Mouse (Mus musculus) kidney, embryonic 14.5 days (tissue): ENCODE measurements around the gene Uspl1. TPM values are rescaled to one million over a fixed set of nuclear protein-coding genes. Genes with fewer than 3 reads are reported as not detected.

Experiments used
- ATAC-seq: fragments of 200-750 bp; cut with Nextera tagmentation; 2 replicates; pipeline ENCODE4 v1.8.0; 2017; ENCODE audit warnings: moderate number of reproducible peaks, mild to moderate bottlenecking, moderate TSS enrichment, moderate library complexity; ENCODE audit not compliant: low FRiP score, low TSS enrichment
- H3K27ac ChIP-seq: fragments of 300-500 bp; sonication (generic); 2 replicates; pipeline ENCODE4 v1.5.1; 2014; ENCODE audit warnings: low read depth, mild to moderate bottlenecking, low read length, moderate library complexity, mixed read lengths
- H3K27me3 ChIP-seq: fragments of 300-500 bp; sonication (generic); 2 replicates; pipeline ENCODE4 v1.6.1; 2014; ENCODE audit warnings: mild to moderate bottlenecking, low read length; ENCODE audit not compliant: control insufficient read depth, insufficient read depth
- H3K36me3 ChIP-seq: fragments of 300-500 bp; sonication (generic); 2 replicates; pipeline ENCODE4 v1.6.1; 2014; ENCODE audit warnings: low read length, mixed read lengths; ENCODE audit not compliant: control insufficient read depth, insufficient read depth
- H3K4me1 ChIP-seq: fragments of 300-500 bp; sonication (generic); 2 replicates; pipeline ENCODE4 v1.6.1; 2014; ENCODE audit warnings: low read length, mixed read lengths; ENCODE audit not compliant: control insufficient read depth, insufficient read depth
- H3K4me2 ChIP-seq: fragments of 300-500 bp; sonication (generic); replicated peaks from 2 replicates; pipeline ENCODE4 v1.6.1; 2014; ENCODE audit warnings: low read depth, mild to moderate bottlenecking, low read length
- H3K4me3 ChIP-seq: fragments of 300-500 bp; sonication (generic); 2 replicates; pipeline ENCODE4 v1.5.1; 2014; ENCODE audit warnings: mild to moderate bottlenecking, low read length
- H3K9ac ChIP-seq: fragments of 300-500 bp; sonication (generic); 2 replicates; pipeline ENCODE4 v1.6.1; 2014; ENCODE audit warnings: low read depth, mild to moderate bottlenecking, low read length, moderate library complexity
- H3K9me3 ChIP-seq: fragments of 300-500 bp; sonication (generic); 2 replicates; pipeline ENCODE4 v1.6.1; 2016; ENCODE audit warnings: low read length; ENCODE audit not compliant: control insufficient read depth
- WGBS: fragments of 180-500 bp; shearing (Covaris S2); extraction: QIAGEN DNeasy Blood & Tissue Kit; methylation state at CpG from one replicate; pipeline ENCODE4 v1.1.7; 2014; 5-methylcytosine and 5-hydroxymethylcytosine counted together
- polyA plus RNA-seq: library from polyadenylated mRNA; unstranded; fragments of >200 nt; fragmentation: Nextera tagmentation; extraction: Ambion mirVana; gene quantifications from 2 replicates; pipeline ENCODE4 v1.2.1, GENCODE M21; 2014

The Uspl1 gene
- polyA plus RNA-seq, 1 experiment from 2014 or later: 53.9 TPM

DNA sequence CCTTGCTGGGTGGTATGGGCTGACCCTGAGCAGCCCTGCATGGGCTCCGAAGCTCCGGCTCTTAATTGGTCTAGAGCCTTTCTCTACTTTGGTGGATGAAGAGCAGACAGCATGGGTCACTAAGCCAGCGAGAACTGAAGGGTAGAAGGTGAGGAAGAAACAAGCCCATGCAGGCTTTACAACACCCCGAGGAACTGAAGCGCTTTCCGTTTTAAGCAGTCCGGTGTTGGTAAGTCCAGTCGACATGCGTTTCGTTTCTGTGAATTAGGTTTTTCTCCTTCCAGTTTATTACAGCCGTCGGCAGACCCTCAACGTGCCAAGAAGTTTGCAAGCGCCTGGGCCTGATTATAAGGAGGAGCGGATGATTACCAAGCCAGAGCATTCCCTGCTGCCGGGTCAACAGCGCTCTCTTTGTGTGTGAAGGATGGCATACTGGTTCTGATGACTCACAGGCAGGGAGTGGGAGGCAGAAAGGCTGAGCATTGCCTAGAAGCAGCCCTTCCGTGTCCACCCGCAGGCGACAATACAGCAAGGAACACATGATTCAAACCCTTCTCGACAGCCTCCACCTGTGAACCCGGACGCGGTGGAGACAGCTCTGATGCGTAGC lies 40.3 kb upstream of the Uspl1 start:
- WGBS: 61% methylated on average over 25 of the region's 25 CpGs
- Histone ChIP-seq H3K27me3 (no peaks in the 10 kb centered on the region), H3K27ac (no peak overlapping the region), H3K9ac (no peak overlapping the region), H3K36me3 (no peaks in the 10 kb centered on the region), H3K4me2 (0 out of 2 replicates have a peak overlapping the region, but pooled peaks have one; percentile 3), H3K4me3 (no peak overlapping the region), H3K4me1 (no peaks in the 10 kb centered on the region), H3K9me3 (no peaks in the 10 kb centered on the region)
- peak; percentile 46; the same call in 1 of the 2 replicates for ATAC-seq

DNA sequence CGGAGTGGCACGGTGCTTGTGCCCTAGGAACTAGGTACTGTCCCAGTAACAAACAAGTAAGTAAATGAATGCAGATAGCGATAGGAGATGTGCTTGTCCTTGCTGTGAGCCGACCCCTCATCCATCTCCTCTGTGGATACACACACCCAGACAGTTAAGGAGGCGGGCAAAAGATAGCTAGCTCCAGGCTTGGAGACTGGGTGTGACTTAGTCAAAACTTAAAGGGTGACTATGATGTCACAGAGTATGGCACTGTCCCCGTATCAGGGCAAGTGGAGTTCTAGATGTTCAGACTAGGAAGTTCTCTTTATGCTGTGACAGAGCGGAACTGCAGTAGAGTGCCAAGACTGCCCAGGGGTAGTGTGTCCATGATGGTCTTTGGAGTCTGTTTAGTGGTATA lies 37.5 kb upstream of the Uspl1 start:
- no peak overlapping the region for H3K4me3 ChIP-seq
- H3K27ac ChIP-seq: no peak overlapping the region
- no peaks in the 10 kb centered on the region for H3K4me1 ChIP-seq
- H3K4me2 ChIP-seq: no peak overlapping the region
- no peaks in the 10 kb centered on the region for H3K36me3 ChIP-seq
- ATAC-seq: no peak
- no peak overlapping the region for H3K9ac ChIP-seq
- 0 out of 2 replicates have a peak, but pooled peaks cover 6% of the 10 kb centered on the region for H3K9me3 ChIP-seq
- no peaks in the 10 kb centered on the region for H3K27me3 ChIP-seq
- 90% methylated on average over 7 of the region's 7 CpGs for WGBS

DNA sequence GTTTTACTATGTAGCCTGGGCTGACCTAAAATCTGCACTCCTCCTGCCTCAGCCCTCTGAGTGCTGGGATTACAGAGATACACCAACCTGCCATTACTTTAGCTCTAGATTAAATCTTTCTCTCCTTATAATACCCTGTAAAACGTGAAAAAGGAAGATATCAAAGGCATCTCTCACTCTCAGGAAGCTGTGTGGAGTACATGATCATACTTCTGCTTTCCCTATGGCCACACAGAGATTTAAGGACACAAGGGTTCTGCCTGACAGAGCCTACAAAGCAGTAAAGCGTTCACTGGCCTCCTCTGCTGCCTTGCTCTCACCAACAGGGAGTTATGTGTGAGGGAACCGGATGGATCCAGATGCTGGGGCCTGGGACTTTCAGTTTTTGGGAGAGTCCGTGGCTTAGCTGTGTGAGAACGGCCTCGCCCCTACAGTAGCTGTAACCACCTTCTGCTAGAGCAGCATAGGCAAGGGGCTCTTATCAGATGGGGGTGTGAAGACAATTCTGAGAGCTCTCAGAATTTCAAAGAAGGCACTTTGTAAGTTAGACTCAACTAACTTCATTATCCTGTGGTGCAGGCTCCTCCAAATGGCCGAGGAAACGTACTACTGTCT lies 36.7 kb upstream of the Uspl1 start:
- 77% methylated on average over 8 of the region's 8 CpGs for WGBS
- no peak overlapping the region for H3K4me3 ChIP-seq
- no peak overlapping the region for H3K27ac ChIP-seq
- ATAC-seq: no peak
- H3K9me3 ChIP-seq: 0 out of 2 replicates have a peak, but pooled peaks cover 6% of the 10 kb centered on the region
- no peaks in the 10 kb centered on the region for H3K27me3 ChIP-seq
- no peaks in the 10 kb centered on the region for H3K36me3 ChIP-seq
- no peak overlapping the region for H3K9ac ChIP-seq
- no peaks in the 10 kb centered on the region for H3K4me1 ChIP-seq
- no peak overlapping the region for H3K4me2 ChIP-seq

DNA sequence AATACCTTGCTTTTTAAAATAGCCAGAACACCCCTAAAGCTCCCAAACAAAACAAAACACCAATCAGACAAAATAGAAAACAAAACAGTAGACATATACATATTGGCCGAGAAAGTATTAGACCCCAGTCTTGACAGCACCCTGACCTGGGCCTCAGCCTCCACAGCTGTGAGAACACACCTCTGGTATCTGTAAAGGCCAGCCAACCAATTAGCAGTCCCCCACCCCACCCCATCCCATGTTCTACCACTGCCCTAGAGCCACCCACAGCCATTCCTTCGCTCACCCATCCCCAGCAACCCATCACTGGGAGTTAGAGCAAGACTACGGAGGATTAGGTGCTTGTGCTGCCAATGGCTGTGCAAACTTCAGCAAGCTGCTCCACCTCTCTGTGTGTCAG lies 33.3 kb upstream of the Uspl1 start:
- no peak overlapping the region for H3K27ac ChIP-seq
- no peak for ATAC-seq
- H3K36me3 ChIP-seq: no peaks in the 10 kb centered on the region
- WGBS: 91% methylated on average over 3 of the region's 3 CpGs
- no peak overlapping the region for H3K4me2 ChIP-seq
- no peaks in the 10 kb centered on the region for H3K27me3 ChIP-seq
- no peak overlapping the region for H3K4me3 ChIP-seq
- H3K9ac ChIP-seq: no peak overlapping the region
- no peaks in the 10 kb centered on the region for H3K4me1 ChIP-seq
- 0 out of 2 replicates have a peak, but pooled peaks cover 6% of the 10 kb centered on the region for H3K9me3 ChIP-seq

DNA sequence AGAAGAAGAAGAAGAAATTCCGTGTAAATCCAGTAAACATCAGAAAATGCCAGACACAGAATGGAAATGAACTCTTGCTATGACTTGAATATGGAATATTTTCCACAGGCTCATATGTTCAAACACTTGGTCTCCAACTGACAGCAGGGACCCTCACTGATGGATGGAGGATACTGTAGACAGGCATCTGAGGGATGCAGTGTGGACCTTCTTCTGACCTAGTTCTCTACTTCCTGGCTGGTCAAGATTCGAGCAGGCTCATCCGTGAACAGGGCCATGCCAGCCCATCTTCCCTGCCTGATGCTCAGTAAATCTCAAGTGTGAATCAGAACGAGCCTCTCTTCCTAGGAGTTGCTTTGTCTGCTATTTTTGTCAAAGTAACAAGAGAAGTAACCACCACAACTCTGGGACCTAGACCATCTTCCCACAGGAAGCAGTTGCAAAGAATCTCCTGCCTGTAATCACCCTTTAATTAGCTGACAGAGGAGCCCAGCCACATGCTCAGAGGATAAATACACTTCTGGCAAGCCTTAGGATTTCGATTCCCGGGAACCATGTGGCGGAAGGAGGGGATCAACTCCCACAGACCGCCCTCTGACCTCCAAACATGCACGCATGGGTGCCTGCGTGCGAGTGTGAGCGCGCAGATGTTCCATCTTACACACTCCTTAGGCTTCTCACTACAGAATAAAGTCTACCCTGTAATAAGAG lies 31.9 kb upstream of the Uspl1 start:
- no peak overlapping the region for H3K9ac ChIP-seq

DNA sequence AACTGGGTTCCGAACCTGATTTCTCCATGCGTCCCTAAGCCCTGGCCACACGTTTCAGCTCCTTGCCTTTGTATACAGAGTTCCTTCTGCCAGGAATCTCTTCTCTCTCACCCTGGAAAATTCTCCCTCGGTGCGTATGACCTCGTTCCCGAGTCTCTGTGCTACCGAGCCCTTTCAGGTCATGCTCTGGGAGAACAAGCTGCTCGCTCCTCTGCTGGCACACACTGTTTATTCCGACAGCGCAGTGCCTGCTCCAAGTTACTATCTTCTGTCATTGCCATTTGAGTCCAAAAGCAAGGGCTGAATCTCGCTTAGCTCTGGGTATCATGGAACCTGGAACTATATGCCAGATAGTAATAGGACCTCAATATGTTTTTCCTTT lies 31.4 kb upstream of the Uspl1 start:
- no peaks in the 10 kb centered on the region for H3K4me1 ChIP-seq
- WGBS: 37% methylated on average over 12 of the region's 12 CpGs
- peak overlapping the region; percentile 27 for H3K4me2 ChIP-seq
- H3K27me3 ChIP-seq: no peaks in the 10 kb centered on the region
- H3K9me3 ChIP-seq: 0 out of 2 replicates have a peak, but pooled peaks cover 6% of the 10 kb centered on the region
- ATAC-seq: no peak
- no peak overlapping the region for H3K4me3 ChIP-seq
- H3K9ac ChIP-seq: no peak overlapping the region
- peak overlapping the region; percentile 71; the same call in 1 of the 2 replicates for H3K27ac ChIP-seq
- H3K36me3 ChIP-seq: no peaks in the 10 kb centered on the region

More for the DNA sequence above, 31.9 kb upstream of the Uspl1 start:
- no peaks in the 10 kb centered on the region for H3K27me3 ChIP-seq
- no peaks in the 10 kb centered on the region for H3K4me1 ChIP-seq
- H3K4me2 ChIP-seq: peak overlapping the region; percentile 27
- peak overlapping the region; percentile 71; the same call in 1 of the 2 replicates for H3K27ac ChIP-seq
- ATAC-seq: peak; percentile 87
- H3K4me3 ChIP-seq: no peak overlapping the region
- no peaks in the 10 kb centered on the region for H3K36me3 ChIP-seq
- 0 out of 2 replicates have a peak, but pooled peaks cover 6% of the 10 kb centered on the region for H3K9me3 ChIP-seq
- 15% methylated on average over 13 of the region's 13 CpGs for WGBS

DNA sequence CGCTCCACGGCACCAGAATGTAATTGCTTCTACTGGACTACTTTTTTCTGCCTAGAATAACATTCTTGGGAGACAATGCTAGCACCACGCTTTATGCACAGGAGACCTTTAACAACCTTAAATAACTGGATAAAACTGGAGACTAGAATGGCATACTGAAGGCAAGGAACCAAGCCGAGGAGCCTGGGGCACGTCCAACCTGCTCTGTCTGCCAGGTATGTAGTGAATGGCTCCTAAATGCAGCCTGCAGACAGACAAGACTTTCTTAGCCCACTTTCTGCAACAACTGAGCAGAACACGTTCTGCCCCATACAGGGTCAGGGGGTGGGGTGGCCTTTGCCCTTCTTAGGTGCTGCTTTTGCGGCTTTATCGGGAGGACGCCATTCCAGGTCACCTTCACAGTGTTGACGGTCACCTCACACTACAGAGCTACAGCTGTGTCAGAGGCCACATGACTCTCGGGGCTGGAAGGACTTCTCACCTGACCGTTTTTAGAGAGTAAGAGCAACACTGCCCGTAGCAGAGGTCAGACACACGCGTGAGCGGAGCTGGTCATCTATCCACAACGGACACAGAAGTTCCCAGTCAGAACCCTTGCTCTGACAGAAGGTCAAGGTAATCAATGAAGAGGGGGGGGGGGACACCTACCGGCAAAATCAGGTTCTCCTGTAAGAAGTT lies 27.1 kb upstream of the Uspl1 start:
- Histone ChIP-seq H3K4me2 (no peak overlapping the region), H3K4me3 (no peak overlapping the region), H3K36me3 (no peaks in the 10 kb centered on the region), H3K27ac (no peak overlapping the region), H3K9ac (no peak overlapping the region), H3K9me3 (no peaks in the 10 kb centered on the region), H3K4me1 (no peaks in the 10 kb centered on the region), H3K27me3 (no peaks in the 10 kb centered on the region)
- WGBS: 60% methylated on average over 18 of the region's 18 CpGs
- ATAC-seq: no peak

DNA sequence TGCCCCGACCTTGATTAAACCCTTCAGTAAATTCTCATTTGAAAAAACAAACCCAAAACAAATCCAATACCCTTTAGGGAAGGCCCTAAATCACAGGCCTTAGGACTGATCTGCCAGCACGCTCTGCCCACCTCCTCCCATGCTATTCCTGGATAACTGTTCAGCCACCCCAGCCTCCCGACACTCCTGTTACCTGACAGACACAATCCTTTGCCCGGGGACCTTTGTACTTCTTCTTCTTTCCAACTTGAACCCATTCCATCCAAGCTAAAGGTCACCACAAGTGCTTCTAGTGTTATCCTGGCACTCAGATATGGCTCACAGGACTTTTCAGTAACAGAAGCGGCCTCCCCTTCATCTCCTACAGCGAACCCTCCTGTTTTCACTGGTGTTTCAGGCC lies 25.1 kb upstream of the Uspl1 start:
- Histone ChIP-seq H3K27me3 (no peaks in the 10 kb centered on the region), H3K9me3 (no peaks in the 10 kb centered on the region), H3K36me3 (no peaks in the 10 kb centered on the region), H3K4me2 (no peak overlapping the region), H3K27ac (no peak overlapping the region), H3K4me1 (no peaks in the 10 kb centered on the region), H3K9ac (no peak overlapping the region), H3K4me3 (no peak overlapping the region)
- no peak for ATAC-seq
- WGBS: 83% methylated on average over 6 of the region's 6 CpGs
